Mouse (Mus musculus) T-helper 17 cell (primary cell): ENCODE results near the gene Spata9.
"Not testable (repeated sequence)": the region's sequence is repeated elsewhere in the genome, so short reads cannot be mapped to it uniquely, and the experiment has no call there.

Source experiments
- in situ Hi-C, 2 experiments: fragments of 300-600 bp; cut with MboI, MseI; formaldehyde crosslinking; loops; 1 replicate in 1 of 2; 2 replicates in 1 of 2; pipeline ENCODE4 v1.15.1; 2025; ENCODE audit warnings: high pct_unique_total_duplicates in 2 of 2

Gene Spata9

GRCm38 (mm10) chr13:75966850-75967249 is at the start of gene Spata9:
Gene Spata9, plus strand, starts transcription at chr13:75967150.
- in situ Hi-C loops, result no loop called here

- in situ Hi-C loops, result no loop called here
Measured at GRCm38 (mm10) chr13:75927951-75928350, 39.0 kb upstream of the Spata9 start.

- in situ Hi-C loops, result not testable (repeated sequence)
Measured at GRCm38 (mm10) chr13:75929071-75929470, 37.9 kb upstream of the Spata9 start.

- in situ Hi-C loops, result no loop called here
Measured at GRCm38 (mm10) chr13:75930023-75930422, 36.9 kb upstream of the Spata9 start.

- in situ Hi-C loops, result no loop called here
Measured at GRCm38 (mm10) chr13:75930660-75931059, 36.3 kb upstream of the Spata9 start.

GRCm38 (mm10) chr13:75931073-75931472 is 35.9 kb upstream of the Spata9 start:
- in situ Hi-C loops, result no loop called here

- in situ Hi-C loops, result no loop called here
Measured at GRCm38 (mm10) chr13:75933287-75933686, 33.7 kb upstream of the Spata9 start.

- in situ Hi-C loops, result no loop called here
Measured at GRCm38 (mm10) chr13:75938866-75939265, 28.1 kb upstream of the Spata9 start.

GRCm38 (mm10) chr13:75940791-75941517 is 26.0 kb upstream of the Spata9 start:
- in situ Hi-C loops, result no loop called here

- in situ Hi-C loops, result no loop called here
Measured at GRCm38 (mm10) chr13:75941518-75942295, 25.2 kb upstream of the Spata9 start.

- in situ Hi-C loops, result no loop called here
Measured at GRCm38 (mm10) chr13:75942731-75943130, 24.2 kb upstream of the Spata9 start.

GRCm38 (mm10) chr13:75943189-75944043 is 23.5 kb upstream of the Spata9 start, which contains the start of gene Rhobtb3:
Gene Rhobtb3, minus strand, starts transcription at chr13:75943925.
- in situ Hi-C loops, result no loop called here

- in situ Hi-C loops, result no loop called here
Measured at GRCm38 (mm10) chr13:75944044-75944820, 22.7 kb upstream of the Spata9 start.

GRCm38 (mm10) chr13:75950295-75950694 is 16.7 kb upstream of the Spata9 start:
- in situ Hi-C loops, result no loop called here

GRCm38 (mm10) chr13:75955357-75955992 is 11.5 kb upstream of the Spata9 start:
- in situ Hi-C loops, result no loop called here

GRCm38 (mm10) chr13:75974481-75974880 is 7.5 kb downstream of the Spata9 start:
- in situ Hi-C loops, result loop anchor here in 1 of 2 experiments (10.0 kb wide), 1 partner anchor 60 kb away; no protein-coding TSS in a partner anchor

GRCm38 (mm10) chr13:75975629-75976028 is 8.7 kb downstream of the Spata9 start:
- in situ Hi-C loops, result loop anchor here in 1 of 2 experiments (10.0 kb wide), 1 partner anchor 61 kb away; no protein-coding TSS in a partner anchor

GRCm38 (mm10) chr13:75976218-75976617 is 9.3 kb downstream of the Spata9 start:
- in situ Hi-C loops, result loop anchor here in 1 of 2 experiments (10.0 kb wide), 1 partner anchor 61 kb away; no protein-coding TSS in a partner anchor

GRCm38 (mm10) chr13:75976649-75977048 is 9.7 kb downstream of the Spata9 start:
- in situ Hi-C loops, result loop anchor here in 1 of 2 experiments (10.0 kb wide), 1 partner anchor 62 kb away; no protein-coding TSS in a partner anchor

GRCm38 (mm10) chr13:75981901-75982300 is 15.0 kb downstream of the Spata9 start:
- in situ Hi-C loops, result no loop called here
